Mouse (Mus musculus) fat pad, adult 2 months (tissue): ENCODE data around the gene Olfr576.

Source experiments
- DNase-seq: peaks from one replicate; pipeline ENCODE4 v3.0.0-alpha.2; 2011; ENCODE audit warnings: low read depth, low spot score; ENCODE audit errors: extremely low read depth

Gene Olfr576

DNA sequence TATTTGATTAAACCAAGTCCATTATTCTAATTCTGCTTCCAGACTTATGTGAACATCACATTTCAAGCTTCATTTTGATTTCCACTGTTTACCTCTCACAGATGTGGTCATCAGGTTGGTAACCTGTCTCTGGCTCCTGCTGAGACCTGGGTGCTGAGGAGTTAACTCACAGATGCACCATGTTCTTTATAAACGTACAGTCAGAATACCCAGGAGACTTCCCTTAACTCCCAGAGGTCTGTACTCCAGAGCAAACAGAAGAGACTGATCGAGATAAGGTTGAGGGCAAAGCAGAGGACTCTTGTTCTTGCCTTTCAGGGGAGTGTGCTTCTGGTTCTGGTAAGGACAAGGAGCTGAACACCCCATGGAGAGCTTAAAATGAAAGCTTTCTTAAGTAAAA lies at the start of gene Olfr576:
Gene Olfr576, plus strand, starts transcription at position 301 of the 400 bp plus-strand sequence.
- no peak for DNase-seq

DNA sequence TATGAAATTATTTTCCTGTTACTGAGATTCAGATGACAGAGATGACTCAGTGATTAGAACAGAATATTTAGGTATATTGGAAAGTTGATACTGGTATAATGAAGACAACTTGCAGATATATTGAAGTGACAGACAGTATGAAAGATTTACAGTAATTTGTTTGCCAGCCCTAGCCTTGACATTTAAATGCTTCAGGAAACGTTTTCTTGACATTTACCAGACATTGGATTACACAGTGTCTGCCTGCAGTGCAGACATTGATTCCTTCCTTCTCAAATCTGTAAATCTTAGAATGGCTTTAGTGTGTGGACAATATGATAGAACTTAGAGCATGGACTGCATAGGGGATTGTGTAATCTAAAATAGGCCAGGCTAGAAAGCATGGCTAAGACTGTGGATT lies 47.2 kb upstream of the Olfr576 start:
- DNase-seq, result no peak

GRCm38 (mm10) chr7:102916405-102916804 lies 46.1 kb upstream of the Olfr576 start:
- no peak for DNase-seq

GRCm38 (mm10) chr7:102917032-102917875 lies 45.2 kb upstream of the Olfr576 start, which contains the start of gene Olfr571:
Olfr571 (minus strand) TSS chr7:102917536.
- no peak for DNase-seq

DNA sequence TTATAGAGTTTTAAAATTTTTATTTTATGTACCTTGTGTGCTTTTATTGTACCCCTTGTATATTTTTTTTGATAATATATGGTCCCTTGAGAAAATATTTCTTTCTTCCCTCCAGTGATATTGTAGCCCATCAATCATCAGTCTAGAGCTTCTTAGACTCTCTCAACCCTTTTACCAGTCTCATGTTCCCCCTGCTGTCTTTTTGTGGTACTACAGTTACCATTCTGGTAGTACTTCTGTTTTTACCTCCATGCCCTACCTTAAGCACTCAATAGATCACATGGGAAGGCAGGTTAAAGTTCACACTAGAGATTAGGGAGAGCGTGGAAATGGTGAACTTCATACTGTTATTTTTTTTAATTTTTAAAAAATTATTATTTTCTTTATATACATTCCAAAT lies 42.8 kb upstream of the Olfr576 start:
- DNase-seq, result no peak

- no peak for DNase-seq
These were observed 38.4 kb upstream of the Olfr576 start, which contains the start of gene Olfr572 for GRCm38 (mm10) chr7:102924109-102924508. Olfr572 (plus strand) TSS chr7:102924409.

- no peak for DNase-seq
These were observed 35.4 kb upstream of the Olfr576 start for GRCm38 (mm10) chr7:102927105-102927504.

GRCm38 (mm10) chr7:102942475-102942874 lies 20.0 kb upstream of the Olfr576 start, which contains the start of gene Olfr573-ps1:
Olfr573-ps1 (minus strand) TSS chr7:102942575.
- no peak for DNase-seq

- no peak for DNase-seq
These were observed 19.0 kb upstream of the Olfr576 start for GRCm38 (mm10) chr7:102943417-102943816.

GRCm38 (mm10) chr7:102948167-102948566 lies 14.3 kb upstream of the Olfr576 start, which contains the start of gene Olfr574:
Olfr574 (plus strand) TSS chr7:102948467.
- DNase-seq, result no peak

DNA sequence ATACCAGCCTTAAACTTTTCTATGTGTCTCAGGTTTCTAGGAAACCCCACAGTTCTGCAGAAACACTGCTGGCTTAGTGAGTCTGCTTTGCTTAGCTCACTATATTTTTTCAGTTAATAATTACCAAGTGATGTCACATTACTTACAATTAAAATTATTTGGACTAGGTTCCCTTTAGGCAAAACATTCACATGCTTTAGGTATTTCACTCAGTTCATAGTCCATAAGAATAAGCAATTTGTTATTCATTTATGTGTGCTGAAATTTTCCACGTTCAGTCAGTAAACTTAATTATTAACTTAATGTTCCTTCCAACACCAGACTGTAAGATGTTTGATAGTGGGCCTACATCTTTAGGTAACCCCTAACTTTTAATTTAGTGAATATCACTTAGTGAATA lies 11.7 kb upstream of the Olfr576 start:
- no peak for DNase-seq

DNA sequence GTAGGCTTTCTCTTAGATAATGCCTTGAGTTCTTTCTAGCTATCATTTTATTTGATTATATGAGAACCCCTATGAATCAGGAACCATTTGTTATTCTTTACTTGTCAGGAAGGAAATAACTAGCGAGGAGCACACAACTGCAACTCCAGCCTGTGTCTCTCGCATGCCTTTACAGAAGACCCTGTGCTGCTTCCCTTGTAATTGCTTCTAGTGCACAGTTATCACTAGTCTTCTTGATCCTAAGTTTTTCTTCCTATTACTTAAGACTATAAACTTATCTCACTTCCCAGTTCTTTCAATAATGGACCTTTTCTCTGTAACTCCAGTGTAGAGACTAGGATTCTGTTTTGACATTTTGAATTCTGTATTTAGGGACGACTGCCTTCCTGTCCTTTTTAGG lies 4.3 kb upstream of the Olfr576 start:
- no peak for DNase-seq

DNA sequence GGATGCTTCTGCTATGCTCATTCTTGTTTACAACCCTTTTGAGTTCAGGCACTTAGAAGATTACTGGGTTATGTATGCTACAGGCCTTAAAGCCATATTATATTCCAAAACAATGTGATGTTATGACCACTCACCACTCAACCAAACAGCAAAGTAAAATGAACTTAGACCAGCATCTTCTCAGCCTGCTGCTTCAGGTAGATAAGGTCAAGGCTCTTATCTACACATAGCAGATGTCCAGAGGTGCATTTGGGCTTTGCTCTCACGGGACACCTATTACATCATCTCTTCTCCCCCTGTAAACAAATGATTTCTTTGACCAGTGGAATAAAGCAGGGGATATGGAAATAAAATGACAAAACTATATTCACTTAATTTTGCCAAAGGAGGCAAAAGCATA lies 3.9 kb upstream of the Olfr576 start, which contains the start of gene Olfr575:
Gene Olfr575, minus strand, starts transcription at position 183 of the 400 bp plus-strand sequence.
- no peak for DNase-seq

DNA sequence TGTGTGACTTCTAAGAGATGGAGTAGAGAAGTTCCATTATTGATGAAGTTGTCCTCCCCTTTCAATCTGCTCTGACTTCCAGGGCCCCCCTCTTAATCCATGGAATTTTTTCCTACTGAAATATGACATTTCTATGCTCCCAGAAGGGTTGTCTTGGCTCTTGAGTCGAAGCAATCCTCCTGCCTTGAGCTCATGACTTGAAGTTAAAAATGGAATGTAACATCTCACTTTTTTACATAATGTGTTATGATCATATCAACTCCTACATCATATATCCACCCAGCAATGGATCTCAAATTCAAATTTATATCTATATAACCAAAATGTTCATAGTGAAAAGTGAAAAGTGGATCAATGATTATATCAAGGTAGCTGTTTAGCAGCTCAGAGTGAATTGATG lies 11.9 kb downstream of the Olfr576 start:
- DNase-seq, result no peak

DNA sequence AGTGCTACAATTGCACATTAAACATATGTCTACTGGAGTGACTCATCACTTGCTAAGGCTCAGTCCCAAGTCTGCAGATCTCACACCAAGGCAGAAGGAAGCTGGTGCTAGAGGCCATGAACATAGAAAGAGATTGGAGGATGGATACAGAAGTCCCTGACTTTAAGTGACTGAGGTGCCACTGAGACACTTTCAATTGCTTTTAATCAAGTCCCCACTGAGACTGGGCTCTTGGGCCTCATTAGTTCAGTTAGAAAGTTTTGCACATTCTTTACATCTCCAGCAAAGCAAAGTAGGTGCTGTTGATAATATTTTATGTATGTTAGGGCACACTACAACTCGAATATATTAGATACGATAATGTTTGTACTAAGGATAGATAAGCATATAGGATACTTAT lies 13.4 kb downstream of the Olfr576 start, which contains the start of gene Olfr577:
Gene Olfr577, minus strand, starts transcription at position 101 of the 400 bp plus-strand sequence.
- no peak for DNase-seq

- no peak for DNase-seq
These were observed 26.8 kb downstream of the Olfr576 start, which contains the start of gene Olfr578 for GRCm38 (mm10) chr7:102989224-102989623. Olfr578 (minus strand) TSS chr7:102989324.
